Mouse (Mus musculus): ENCODE results near the gene Zfp451. TPM values are rescaled to one million over a fixed set of nuclear protein-coding genes. Genes with fewer than 3 reads are reported as not detected.

Gene Zfp451
- total and polyA plus RNA-seq, 2 experiments from 2014 or later = 29.1 to 67.2 TPM

- H3K9me3 ChIP-seq (ENCODE audit: low read length) = no peaks in the 10 kb centered on the region
- H3K4me3 ChIP-seq (ENCODE audit: low read depth, low read length) = no peak overlapping the region
- WGBS = 93% methylated on average over 10 of the region's 10 CpGs
- peaks cover 39% of the 10 kb centered on the region for H3K36me3 ChIP-seq (ENCODE audit: insufficient read depth)
- no peak for DNase-seq
- H3K4me2 ChIP-seq (ENCODE audit: low read depth) = no peak overlapping the region
- no peaks in the 10 kb centered on the region for H3K4me1 ChIP-seq (ENCODE audit: insufficient read depth)
- TF ChIP-seq CTCF (IDR thresholded peaks at IDR 0.05; ENCODE audit: low read depth) = no peak
- no peak overlapping the region for H3K9ac ChIP-seq
- ATAC-seq = no peak
- no peak overlapping the region for H3K27ac ChIP-seq (ENCODE audit: low read depth, low read length)
- no peaks in the 10 kb centered on the region for H3K27me3 ChIP-seq (ENCODE audit: insufficient read depth, low read length)
Observed at GRCm38 (mm10) chr1:33771621-33772020, 42.8 kb downstream of the Zfp451 start.

GRCm38 (mm10) chr1:33768827-33769226, 45.6 kb downstream of the Zfp451 start:
- no peak overlapping the region for H3K4me3 ChIP-seq (ENCODE audit: low read depth, low read length)
- peaks cover 30% of the 10 kb centered on the region for H3K36me3 ChIP-seq (ENCODE audit: insufficient read depth)
- ATAC-seq (no peak), DNase-seq (no peak)
- H3K4me1 ChIP-seq (ENCODE audit: insufficient read depth) = no peaks in the 10 kb centered on the region
- no peaks in the 10 kb centered on the region for H3K9me3 ChIP-seq (ENCODE audit: low read length)
- H3K27me3 ChIP-seq (ENCODE audit: insufficient read depth, low read length) = no peaks in the 10 kb centered on the region
- H3K9ac ChIP-seq = no peak overlapping the region
- TF ChIP-seq CTCF (IDR thresholded peaks at IDR 0.05; ENCODE audit: low read depth) = no peak
- no peak overlapping the region for H3K27ac ChIP-seq (ENCODE audit: low read depth, low read length)
- H3K4me2 ChIP-seq (ENCODE audit: low read depth) = no peak overlapping the region

GRCm38 (mm10) chr1:33768091-33768787, 46.2 kb downstream of the Zfp451 start:
- no peak overlapping the region for H3K9ac ChIP-seq
- no peaks in the 10 kb centered on the region for H3K4me1 ChIP-seq (ENCODE audit: insufficient read depth)
- H3K9me3 ChIP-seq (ENCODE audit: low read length) = no peaks in the 10 kb centered on the region
- H3K4me2 ChIP-seq (ENCODE audit: low read depth) = no peak overlapping the region
- ATAC-seq (no peak), DNase-seq (no peak)
- peaks cover 30% of the 10 kb centered on the region for H3K36me3 ChIP-seq (ENCODE audit: insufficient read depth)
- no peak for TF ChIP-seq CTCF (IDR thresholded peaks at IDR 0.05; ENCODE audit: low read depth)
- H3K27me3 ChIP-seq (ENCODE audit: insufficient read depth, low read length) = no peaks in the 10 kb centered on the region
- no peak overlapping the region for H3K4me3 ChIP-seq (ENCODE audit: low read depth, low read length)
- no peak overlapping the region for H3K27ac ChIP-seq (ENCODE audit: low read depth, low read length)
- 86% methylated on average over 1 of the region's 1 CpGs for WGBS

GRCm38 (mm10) chr1:33766520-33767508, 47.6 kb downstream of the Zfp451 start:
- Histone ChIP-seq H3K9me3 (ENCODE audit: low read length) (no peaks in the 10 kb centered on the region), H3K4me2 (ENCODE audit: low read depth) (no peak overlapping the region), H3K27me3 (ENCODE audit: insufficient read depth, low read length) (no peaks in the 10 kb centered on the region), H3K4me3 (ENCODE audit: low read depth, low read length) (no peak overlapping the region), H3K27ac (ENCODE audit: low read depth, low read length) (no peak overlapping the region), H3K4me1 (ENCODE audit: insufficient read depth) (no peaks in the 10 kb centered on the region), H3K36me3 (ENCODE audit: insufficient read depth) (peaks cover 27% of the 10 kb centered on the region), H3K9ac (no peak overlapping the region)
- DNase-seq (no peak), ATAC-seq (no peak)
- WGBS = 68% methylated on average over 16 of the region's 16 CpGs
- no peak for TF ChIP-seq CTCF (IDR thresholded peaks at IDR 0.05; ENCODE audit: low read depth)

GRCm38 (mm10) chr1:33765468-33766080, 48.8 kb downstream of the Zfp451 start:
- ATAC-seq = no peak
- WGBS = 91% methylated on average over 11 of the region's 11 CpGs

GRCm38 (mm10) chr1:33763826-33764225, 50.6 kb downstream of the Zfp451 start:
- H3K27me3 ChIP-seq (ENCODE audit: insufficient read depth, low read length) = no peaks in the 10 kb centered on the region

More at GRCm38 (mm10) chr1:33765468-33766080, 48.8 kb downstream of the Zfp451 start:
- TF ChIP-seq CTCF (IDR thresholded peaks at IDR 0.05; ENCODE audit: low read depth) = no peak
- H3K9ac ChIP-seq = no peak overlapping the region
- no peak overlapping the region for H3K4me3 ChIP-seq (ENCODE audit: low read depth, low read length)
- no peak overlapping the region for H3K4me2 ChIP-seq (ENCODE audit: low read depth)
- H3K27ac ChIP-seq (ENCODE audit: low read depth, low read length) = no peak overlapping the region
- no peaks in the 10 kb centered on the region for H3K9me3 ChIP-seq (ENCODE audit: low read length)
- no peaks in the 10 kb centered on the region for H3K27me3 ChIP-seq (ENCODE audit: insufficient read depth, low read length)
- peaks cover 23% of the 10 kb centered on the region for H3K36me3 ChIP-seq (ENCODE audit: insufficient read depth)
- H3K4me1 ChIP-seq (ENCODE audit: insufficient read depth) = no peaks in the 10 kb centered on the region
- no peak for DNase-seq

More at GRCm38 (mm10) chr1:33763826-33764225, 50.6 kb downstream of the Zfp451 start:
- Histone ChIP-seq H3K9me3 (ENCODE audit: low read length) (no peaks in the 10 kb centered on the region), H3K4me1 (ENCODE audit: insufficient read depth) (no peaks in the 10 kb centered on the region), H3K27ac (ENCODE audit: low read depth, low read length) (no peak overlapping the region), H3K9ac (no peak overlapping the region), H3K4me2 (ENCODE audit: low read depth) (no peak overlapping the region), H3K36me3 (ENCODE audit: insufficient read depth) (peaks cover 14% of the 10 kb centered on the region), H3K4me3 (ENCODE audit: low read depth, low read length) (no peak overlapping the region)
- ATAC-seq (no peak), DNase-seq (no peak)
- TF ChIP-seq CTCF (IDR thresholded peaks at IDR 0.05; ENCODE audit: low read depth) = no peak
- 56% methylated on average over 2 of the region's 2 CpGs for WGBS

Data from forebrain, postnatal 0 days (tissue).